Mouse (Mus musculus): Measurements from ENCODE around the gene Cd79b. TPM values are rescaled to one million over a fixed set of nuclear protein-coding genes. Genes with fewer than 3 reads are reported as not detected.
"Not testable (repeated sequence)": the region's sequence is repeated elsewhere in the genome, so short reads cannot be mapped to it uniquely, and the experiment has no call there.

Cd79b gene
- polyA plus RNA-seq, 1 experiment = 0.03 TPM

- no peaks in the 10 kb centered on the region for H3K36me3 ChIP-seq (ENCODE audit: control insufficient read depth)
- H3K27me3 ChIP-seq (ENCODE audit: control insufficient read depth) = no peaks in the 10 kb centered on the region
- no peak overlapping the region for H3K4me3 ChIP-seq (replicated peaks)
- no peaks in the 10 kb centered on the region for H3K9me3 ChIP-seq (ENCODE audit: control insufficient read depth, low read length)
- no peaks in the 10 kb centered on the region for H3K4me1 ChIP-seq (ENCODE audit: control insufficient read depth)
- TF ChIP-seq TAL1 (IDR thresholded peaks at IDR 0.05; ENCODE audit: low read length) (no peak), GATA1 (IDR thresholded peaks at IDR 0.05; ENCODE audit: low read length) (no peak)
Observed at GRCm38 (mm10) chr11:106344910-106345309, 30.3 kb upstream of the Cd79b start.

GRCm38 (mm10) chr11:106340990-106341520 is 26.5 kb upstream of the Cd79b start:
- Histone ChIP-seq H3K4me3 (replicated peaks) (no peak overlapping the region), H3K9me3 (ENCODE audit: control insufficient read depth, low read length) (no peaks in the 10 kb centered on the region), H3K36me3 (ENCODE audit: control insufficient read depth) (no peaks in the 10 kb centered on the region), H3K27me3 (ENCODE audit: control insufficient read depth) (no peaks in the 10 kb centered on the region), H3K4me1 (ENCODE audit: control insufficient read depth) (no peaks in the 10 kb centered on the region)
- no peak for TF ChIP-seq TAL1 (IDR thresholded peaks at IDR 0.05; ENCODE audit: low read length)
- TF ChIP-seq GATA1 (IDR thresholded peaks at IDR 0.05; ENCODE audit: low read length) = no peak

- H3K36me3 ChIP-seq (ENCODE audit: control insufficient read depth); H3K4me1 ChIP-seq (ENCODE audit: control insufficient read depth); H3K9me3 ChIP-seq (ENCODE audit: control insufficient read depth, low read length); H3K27me3 ChIP-seq (ENCODE audit: control insufficient read depth); H3K4me3 ChIP-seq (replicated peaks): not testable (repeated sequence)
Observed at GRCm38 (mm10) chr11:106339323-106339722, 24.8 kb upstream of the Cd79b start.

- Histone ChIP-seq H3K36me3 (ENCODE audit: control insufficient read depth) (no peaks in the 10 kb centered on the region), H3K9me3 (ENCODE audit: control insufficient read depth, low read length) (no peaks in the 10 kb centered on the region), H3K4me3 (replicated peaks) (no peak overlapping the region), H3K27me3 (ENCODE audit: control insufficient read depth) (no peaks in the 10 kb centered on the region), H3K4me1 (ENCODE audit: control insufficient read depth) (no peaks in the 10 kb centered on the region)
- TF ChIP-seq GATA1 (IDR thresholded peaks at IDR 0.05; ENCODE audit: low read length) (no peak), TAL1 (IDR thresholded peaks at IDR 0.05; ENCODE audit: low read length) (no peak)
Observed at GRCm38 (mm10) chr11:106338870-106339269, 24.3 kb upstream of the Cd79b start.

GRCm38 (mm10) chr11:106338029-106338428 is 23.5 kb upstream of the Cd79b start:
- Histone ChIP-seq H3K9me3 (ENCODE audit: control insufficient read depth, low read length) (no peaks in the 10 kb centered on the region), H3K36me3 (ENCODE audit: control insufficient read depth) (no peaks in the 10 kb centered on the region), H3K4me3 (replicated peaks) (no peak overlapping the region), H3K27me3 (ENCODE audit: control insufficient read depth) (no peaks in the 10 kb centered on the region), H3K4me1 (ENCODE audit: control insufficient read depth) (no peaks in the 10 kb centered on the region)
- TF ChIP-seq GATA1 (IDR thresholded peaks at IDR 0.05; ENCODE audit: low read length) = no peak
- no peak for TF ChIP-seq TAL1 (IDR thresholded peaks at IDR 0.05; ENCODE audit: low read length)

- TF ChIP-seq TAL1 (IDR thresholded peaks at IDR 0.05; ENCODE audit: low read length) = no peak
- TF ChIP-seq GATA1 (IDR thresholded peaks at IDR 0.05; ENCODE audit: low read length) = no peak
Observed at GRCm38 (mm10) chr11:106334066-106334465, 19.5 kb upstream of the Cd79b start.

GRCm38 (mm10) chr11:106332458-106332857 is 17.9 kb upstream of the Cd79b start:
- H3K27me3 ChIP-seq (ENCODE audit: control insufficient read depth) = no peaks in the 10 kb centered on the region
- H3K9me3 ChIP-seq (ENCODE audit: control insufficient read depth, low read length) = no peaks in the 10 kb centered on the region
- no peak overlapping the region for H3K4me3 ChIP-seq (replicated peaks)
- H3K4me1 ChIP-seq (ENCODE audit: control insufficient read depth) = peaks cover 3% of the 10 kb centered on the region; the same call in 1 of the 2 replicates
- no peak for TF ChIP-seq GATA1 (IDR thresholded peaks at IDR 0.05; ENCODE audit: low read length)
- no peak for TF ChIP-seq TAL1 (IDR thresholded peaks at IDR 0.05; ENCODE audit: low read length)
- no peaks in the 10 kb centered on the region for H3K36me3 ChIP-seq (ENCODE audit: control insufficient read depth)

More at GRCm38 (mm10) chr11:106334066-106334465, 19.5 kb upstream of the Cd79b start:
- H3K9me3 ChIP-seq (ENCODE audit: control insufficient read depth, low read length) = no peaks in the 10 kb centered on the region
- no peaks in the 10 kb centered on the region for H3K27me3 ChIP-seq (ENCODE audit: control insufficient read depth)
- H3K4me3 ChIP-seq (replicated peaks) = no peak overlapping the region
- H3K36me3 ChIP-seq (ENCODE audit: control insufficient read depth) = no peaks in the 10 kb centered on the region
- 0 out of 2 replicates have a peak, but pooled peaks cover under 1% of the 10 kb centered on the region for H3K4me1 ChIP-seq (ENCODE audit: control insufficient read depth)

GRCm38 (mm10) chr11:106329682-106330081 is 15.1 kb upstream of the Cd79b start:
- Histone ChIP-seq H3K4me3 (replicated peaks) (no peak overlapping the region), H3K9me3 (ENCODE audit: control insufficient read depth, low read length) (no peaks in the 10 kb centered on the region), H3K36me3 (ENCODE audit: control insufficient read depth) (no peaks in the 10 kb centered on the region), H3K4me1 (ENCODE audit: control insufficient read depth) (peaks cover 3% of the 10 kb centered on the region; the same call in 1 of the 2 replicates), H3K27me3 (ENCODE audit: control insufficient read depth) (no peaks in the 10 kb centered on the region)
- TF ChIP-seq GATA1 (IDR thresholded peaks at IDR 0.05; ENCODE audit: low read length) = no peak
- TF ChIP-seq TAL1 (IDR thresholded peaks at IDR 0.05; ENCODE audit: low read length) = no peak

- Histone ChIP-seq H3K36me3 (ENCODE audit: control insufficient read depth) (no peaks in the 10 kb centered on the region), H3K4me1 (ENCODE audit: control insufficient read depth) (peaks cover 3% of the 10 kb centered on the region; the same call in 1 of the 2 replicates), H3K4me3 (replicated peaks) (no peak overlapping the region), H3K9me3 (ENCODE audit: control insufficient read depth, low read length) (no peaks in the 10 kb centered on the region), H3K27me3 (ENCODE audit: control insufficient read depth) (no peaks in the 10 kb centered on the region)
- TF ChIP-seq GATA1 (IDR thresholded peaks at IDR 0.05; ENCODE audit: low read length) = no peak
Observed at GRCm38 (mm10) chr11:106329128-106329527, 14.6 kb upstream of the Cd79b start.

GRCm38 (mm10) chr11:106328521-106328920 is 14.0 kb upstream of the Cd79b start:
- no peak overlapping the region for H3K4me3 ChIP-seq (replicated peaks)
- TF ChIP-seq TAL1 (IDR thresholded peaks at IDR 0.05; ENCODE audit: low read length) (no peak), GATA1 (IDR thresholded peaks at IDR 0.05; ENCODE audit: low read length) (no peak)
- H3K36me3 ChIP-seq (ENCODE audit: control insufficient read depth) = no peaks in the 10 kb centered on the region
- H3K4me1 ChIP-seq (ENCODE audit: control insufficient read depth) = peaks cover 3% of the 10 kb centered on the region; the same call in 1 of the 2 replicates
- no peaks in the 10 kb centered on the region for H3K9me3 ChIP-seq (ENCODE audit: control insufficient read depth, low read length)
- no peaks in the 10 kb centered on the region for H3K27me3 ChIP-seq (ENCODE audit: control insufficient read depth)

Measured in erythroblast, embryonic 14.5 days (primary cell).